Mouse (Mus musculus) heart, postnatal 0 days (tissue): ENCODE measurements at regions not wholly inside any gene's neighbourhood (a gene's known extent, or its start where the extent isn't known, plus 50 kb on each side); places are given as distances from the start of the nearest gene placed in this dataset.

Experiments used
- ATAC-seq: fragments of 200-750 bp; cut with Nextera tagmentation; 2 replicates; pipeline ENCODE4 v1.8.0; 2017; ENCODE audit warnings: low read depth, moderate number of reproducible peaks, moderate library complexity; ENCODE audit not compliant: insufficient read depth
- DNase-seq: peaks from one replicate; pipeline ENCODE4 v3.0.0-alpha.2; 2016; ENCODE audit warnings: low spot score
- H3K27ac ChIP-seq: fragments of 300-500 bp; sonication (generic); 2 replicates; pipeline ENCODE4 v1.5.1; 2014; ENCODE audit warnings: low read depth, mild to moderate bottlenecking
- H3K27me3 ChIP-seq: fragments of 300-500 bp; sonication (generic); 2 replicates; pipeline ENCODE4 v1.6.1; 2014; ENCODE audit warnings: low read length, mixed read lengths; ENCODE audit not compliant: control insufficient read depth, insufficient read depth
- H3K36me3 ChIP-seq: fragments of 300-500 bp; sonication (generic); replicated peaks from 2 replicates; pipeline ENCODE4 v1.6.1; 2014; ENCODE audit warnings: low read length, mixed read lengths; ENCODE audit not compliant: control insufficient read depth, insufficient read depth
- H3K4me1 ChIP-seq: fragments of 300-500 bp; sonication (generic); 2 replicates; pipeline ENCODE4 v1.6.1; 2014; ENCODE audit warnings: antibody characterized with exemption; ENCODE audit not compliant: control insufficient read depth, insufficient read depth
- H3K4me2 ChIP-seq: fragments of 300-500 bp; sonication (generic); 2 replicates; pipeline ENCODE4 v1.6.1; 2014; ENCODE audit warnings: low read depth, mild to moderate bottlenecking, low read length, moderate library complexity
- H3K4me3 ChIP-seq: fragments of 300-500 bp; sonication (generic); 2 replicates; pipeline ENCODE4 v1.5.1; 2014; ENCODE audit warnings: low read depth, low read length
- H3K9ac ChIP-seq: fragments of 300-500 bp; sonication (generic); replicated peaks from 2 replicates; pipeline ENCODE4 v1.6.1; 2014; ENCODE audit warnings: low read depth, low read length, mixed read lengths
- H3K9me3 ChIP-seq: fragments of 300-500 bp; sonication (generic); replicated peaks from 2 replicates; pipeline ENCODE4 v1.6.1; 2016; ENCODE audit warnings: low read length; ENCODE audit not compliant: control insufficient read depth
- CTCF ChIP-seq: IDR thresholded peaks from 2 replicates; pipeline ENCODE4 v1.5.1; 2016; ENCODE audit warnings: antibody characterized with exemption, control low read depth, low read depth
- EP300 ChIP-seq: IDR thresholded peaks from 2 replicates; pipeline ENCODE4 v1.6.1; 2016; ENCODE audit warnings: antibody characterized with exemption, low read depth
- WGBS: fragments of 180-500 bp; shearing (Covaris S2); extraction: QIAGEN DNeasy Blood & Tissue Kit; methylation state at CpG from one replicate; pipeline ENCODE4 v1.1.7; 2014; 5-methylcytosine and 5-hydroxymethylcytosine counted together

GRCm38 (mm10) chr13:11192471-11192870 is 831.8 kb upstream of the Chrm3 start:
- 75% methylated on average over 8 of the region's 8 CpGs for WGBS
- Histone ChIP-seq H3K4me2 (no peak overlapping the region), H3K4me3 (no peak overlapping the region), H3K4me1 (no peaks in the 10 kb centered on the region), H3K9ac (no peak overlapping the region), H3K27ac (no peak overlapping the region), H3K9me3 (no peaks in the 10 kb centered on the region), H3K27me3 (no peaks in the 10 kb centered on the region), H3K36me3 (no peaks in the 10 kb centered on the region)
- DNase-seq (no peak), ATAC-seq (no peak)
- TF ChIP-seq CTCF (no peak), EP300 (no peak)

GRCm38 (mm10) chr13:11181191-11181590 is 820.5 kb upstream of the Chrm3 start:
- H3K27ac ChIP-seq: no peak overlapping the region
- no peak overlapping the region for H3K4me3 ChIP-seq
- ATAC-seq (no peak), DNase-seq (no peak)
- TF ChIP-seq CTCF (no peak), EP300 (no peak)
- no peaks in the 10 kb centered on the region for H3K36me3 ChIP-seq
- no peaks in the 10 kb centered on the region for H3K9me3 ChIP-seq
- no peaks in the 10 kb centered on the region for H3K27me3 ChIP-seq
- H3K4me2 ChIP-seq: no peak overlapping the region
- H3K4me1 ChIP-seq: no peaks in the 10 kb centered on the region
- H3K9ac ChIP-seq: no peak overlapping the region

- DNase-seq (no peak), ATAC-seq (no peak)
- H3K4me1 ChIP-seq: no peaks in the 10 kb centered on the region
- TF ChIP-seq EP300: no peak
- TF ChIP-seq CTCF: no peak
- H3K27me3 ChIP-seq: no peaks in the 10 kb centered on the region
- WGBS: 80% methylated on average over 1 of the region's 1 CpGs
- no peak overlapping the region for H3K9ac ChIP-seq
- H3K9me3 ChIP-seq: no peaks in the 10 kb centered on the region
- no peak overlapping the region for H3K4me2 ChIP-seq
- H3K36me3 ChIP-seq: no peaks in the 10 kb centered on the region
- no peak overlapping the region for H3K27ac ChIP-seq
- H3K4me3 ChIP-seq: no peak overlapping the region
Measured at GRCm38 (mm10) chr13:11180356-11180755, 819.7 kb upstream of the Chrm3 start.

- no peak overlapping the region for H3K4me2 ChIP-seq
- H3K4me3 ChIP-seq: no peak overlapping the region
- no peaks in the 10 kb centered on the region for H3K27me3 ChIP-seq
- H3K9ac ChIP-seq: no peak overlapping the region
- no peak overlapping the region for H3K27ac ChIP-seq
- no peaks in the 10 kb centered on the region for H3K4me1 ChIP-seq
- no peak for TF ChIP-seq EP300
- TF ChIP-seq CTCF: no peak
- DNase-seq (no peak), ATAC-seq (no peak)
- no peaks in the 10 kb centered on the region for H3K9me3 ChIP-seq
- H3K36me3 ChIP-seq: no peaks in the 10 kb centered on the region
- 77% methylated on average over 2 of the region's 2 CpGs for WGBS
Measured at GRCm38 (mm10) chr13:11178586-11178985, 817.9 kb upstream of the Chrm3 start.

- TF ChIP-seq CTCF: no peak
- TF ChIP-seq EP300: no peak
- WGBS: 72% methylated on average over 6 of the region's 6 CpGs
- Histone ChIP-seq H3K27ac (no peak overlapping the region), H3K9ac (no peak overlapping the region), H3K4me3 (no peak overlapping the region), H3K9me3 (no peaks in the 10 kb centered on the region), H3K27me3 (no peaks in the 10 kb centered on the region), H3K4me1 (no peaks in the 10 kb centered on the region), H3K36me3 (no peaks in the 10 kb centered on the region), H3K4me2 (no peak overlapping the region)
- no peak for DNase-seq
- no peak for ATAC-seq
Measured at GRCm38 (mm10) chr13:11177642-11178420, 817.2 kb upstream of the Chrm3 start.

GRCm38 (mm10) chr13:11167115-11167514 is 806.5 kb upstream of the Chrm3 start:
- 67% methylated on average over 5 of the region's 5 CpGs for WGBS
- TF ChIP-seq EP300 (no peak), CTCF (no peak)

More at GRCm38 (mm10) chr13:11167115-11167514, 806.5 kb upstream of the Chrm3 start:
- no peak overlapping the region for H3K9ac ChIP-seq
- no peak overlapping the region for H3K4me2 ChIP-seq
- H3K4me1 ChIP-seq: no peaks in the 10 kb centered on the region
- no peaks in the 10 kb centered on the region for H3K36me3 ChIP-seq
- no peaks in the 10 kb centered on the region for H3K27me3 ChIP-seq
- no peak overlapping the region for H3K27ac ChIP-seq
- no peak overlapping the region for H3K4me3 ChIP-seq
- H3K9me3 ChIP-seq: no peaks in the 10 kb centered on the region
- DNase-seq: no peak
- ATAC-seq: no peak
